Mouse (Mus musculus): ENCODE measurements around the gene Tpgs1.

- TF ChIP-seq POLR2A (IDR thresholded peaks at IDR 0.05; ENCODE audit: borderline replicate concordance, control insufficient read depth, low read depth, low read length): no peak
- TF ChIP-seq CTCF (IDR thresholded peaks at IDR 0.05; ENCODE audit: control insufficient read depth, insufficient read depth, low read length): peak; percentile 91
These were observed 20.0 kb upstream of the Tpgs1 start for GRCm38 (mm10) chr10:79649070-79649751.
